Mouse (Mus musculus): ENCODE data around the gene Fam50a.
"Not testable (repeated sequence)": the region's sequence is repeated elsewhere in the genome, so short reads cannot be mapped to it uniquely, and the experiment has no call there.

Fam50a gene

GRCm38 (mm10) chrX:74329215-74329671, 16.4 kb downstream of the Fam50a start:
- no peak for DNase-seq (ENCODE audit: extremely low read depth, insufficient read length, low spot score)

- no peak for DNase-seq (ENCODE audit: extremely low read depth, insufficient read length, low spot score)
Observed at GRCm38 (mm10) chrX:74330166-74330930, 17.5 kb downstream of the Fam50a start.

GRCm38 (mm10) chrX:74352645-74353466, 40.0 kb downstream of the Fam50a start:
- DNase-seq (ENCODE audit: extremely low read depth, insufficient read length, low spot score), result no peak

- DNase-seq (ENCODE audit: extremely low read depth, insufficient read length, low spot score), result peak; percentile 74
Observed at GRCm38 (mm10) chrX:74353467-74353770, 40.6 kb downstream of the Fam50a start, which contains the start of gene Lage3. Gene Lage3 (minus strand): TSS chrX:74353618.

GRCm38 (mm10) chrX:74357069-74357468, 44.2 kb downstream of the Fam50a start:
- not testable (repeated sequence) for DNase-seq (ENCODE audit: extremely low read depth, insufficient read length, low spot score)

- no peak for DNase-seq (ENCODE audit: extremely low read depth, insufficient read length, low spot score)
Observed at GRCm38 (mm10) chrX:74359171-74359570, 46.3 kb downstream of the Fam50a start.

GRCm38 (mm10) chrX:74367512-74367911, 54.7 kb downstream of the Fam50a start:
- DNase-seq (ENCODE audit: extremely low read depth, insufficient read length, low spot score), result no peak

GRCm38 (mm10) chrX:74368209-74368909, 55.5 kb downstream of the Fam50a start:
- peak; percentile 81 for DNase-seq (ENCODE audit: extremely low read depth, insufficient read length, low spot score)

Measured in 3134 (cell line).